Mouse (Mus musculus) 416B (cell line): Measurements from ENCODE around the gene Asb10.
"Not testable (repeated sequence)": the region's sequence is repeated elsewhere in the genome, so short reads cannot be mapped to it uniquely, and the experiment has no call there.

Source experiments
- DNase-seq: peaks from one replicate; pipeline ENCODE4 v3.0.0; 2011; ENCODE audit warnings: low read depth

The Asb10 gene

GRCm38 (mm10) chr5:24540387-24541143 is at the start of gene Asb10:
Asb10 (minus strand) TSS chr5:24540978.
- DNase-seq: peak; percentile 67

DNA sequence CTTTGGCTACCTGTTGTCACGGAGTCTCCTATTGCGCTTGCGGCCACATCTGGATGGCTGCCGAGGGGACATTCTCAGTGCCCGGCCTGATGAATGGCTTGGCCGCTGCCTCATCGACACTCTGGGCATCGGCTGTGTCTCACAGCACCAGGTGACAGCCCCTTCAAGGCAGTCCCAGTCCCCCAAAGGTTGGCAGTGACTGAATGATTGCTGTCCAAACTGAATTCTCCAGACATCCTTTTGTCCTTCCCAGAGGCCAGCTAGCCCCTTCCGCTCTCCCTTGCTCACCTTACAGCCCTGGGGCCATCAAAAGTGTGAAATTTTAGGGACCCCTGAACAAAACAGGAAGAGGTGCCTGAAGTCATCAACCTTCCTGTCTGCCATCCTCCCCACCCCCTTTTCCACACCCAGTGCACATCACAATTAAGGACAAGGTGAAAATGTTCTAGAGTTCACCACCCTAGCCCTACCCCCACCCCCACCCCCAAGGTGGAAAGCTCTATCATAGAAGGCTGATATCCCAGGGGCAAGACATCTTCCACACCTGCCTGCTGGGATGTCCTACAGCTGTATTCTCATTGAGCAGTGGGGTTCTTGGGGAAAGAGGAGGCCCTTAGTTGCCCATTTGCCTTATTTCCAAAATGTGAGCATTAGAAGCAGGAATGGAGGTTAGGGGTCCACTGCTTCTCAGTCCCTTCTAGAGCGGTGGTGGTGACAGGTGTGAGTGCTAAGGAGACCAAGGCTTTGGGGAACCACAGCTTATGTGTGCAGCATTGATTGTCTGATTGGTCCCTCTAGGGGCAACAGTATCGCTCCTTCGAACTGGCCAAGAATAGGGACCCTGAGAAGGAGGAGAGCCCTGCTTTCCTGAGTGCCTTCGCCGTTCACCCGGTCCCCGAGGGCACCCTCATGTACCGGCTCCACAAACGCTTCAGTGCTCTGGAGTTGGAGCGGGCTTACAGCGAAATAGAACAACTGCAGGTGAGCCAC is 49.0 kb upstream of the Asb10 start:
- no peak for DNase-seq

GRCm38 (mm10) chr5:24587200-24587577 is 46.4 kb upstream of the Asb10 start:
- DNase-seq: peak; percentile 54

GRCm38 (mm10) chr5:24586547-24587199 is 45.9 kb upstream of the Asb10 start, which contains the start of gene Chpf2:
Chpf2 (plus strand) TSS chr5:24586741.
- peak; percentile 89 for DNase-seq

DNA sequence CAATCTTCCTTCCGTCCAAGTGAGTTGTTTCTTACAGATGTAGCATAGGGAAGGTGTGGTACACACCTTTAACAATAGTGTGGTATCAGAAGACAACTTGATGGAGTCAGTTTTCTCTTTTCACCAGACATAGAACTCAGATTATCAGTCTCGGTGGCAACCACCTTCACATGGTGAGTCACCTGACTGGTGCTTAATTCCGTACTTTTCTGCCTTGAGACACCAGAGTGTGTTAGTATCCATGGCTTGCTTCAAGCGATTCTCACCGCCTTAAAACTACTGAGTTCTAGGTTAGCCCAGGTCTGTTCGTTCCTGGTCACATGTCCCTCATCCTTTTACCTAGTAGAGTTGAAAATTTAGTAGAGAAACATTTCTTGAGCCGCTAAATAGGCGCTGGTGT is 45.3 kb upstream of the Asb10 start:
- no peak for DNase-seq

DNA sequence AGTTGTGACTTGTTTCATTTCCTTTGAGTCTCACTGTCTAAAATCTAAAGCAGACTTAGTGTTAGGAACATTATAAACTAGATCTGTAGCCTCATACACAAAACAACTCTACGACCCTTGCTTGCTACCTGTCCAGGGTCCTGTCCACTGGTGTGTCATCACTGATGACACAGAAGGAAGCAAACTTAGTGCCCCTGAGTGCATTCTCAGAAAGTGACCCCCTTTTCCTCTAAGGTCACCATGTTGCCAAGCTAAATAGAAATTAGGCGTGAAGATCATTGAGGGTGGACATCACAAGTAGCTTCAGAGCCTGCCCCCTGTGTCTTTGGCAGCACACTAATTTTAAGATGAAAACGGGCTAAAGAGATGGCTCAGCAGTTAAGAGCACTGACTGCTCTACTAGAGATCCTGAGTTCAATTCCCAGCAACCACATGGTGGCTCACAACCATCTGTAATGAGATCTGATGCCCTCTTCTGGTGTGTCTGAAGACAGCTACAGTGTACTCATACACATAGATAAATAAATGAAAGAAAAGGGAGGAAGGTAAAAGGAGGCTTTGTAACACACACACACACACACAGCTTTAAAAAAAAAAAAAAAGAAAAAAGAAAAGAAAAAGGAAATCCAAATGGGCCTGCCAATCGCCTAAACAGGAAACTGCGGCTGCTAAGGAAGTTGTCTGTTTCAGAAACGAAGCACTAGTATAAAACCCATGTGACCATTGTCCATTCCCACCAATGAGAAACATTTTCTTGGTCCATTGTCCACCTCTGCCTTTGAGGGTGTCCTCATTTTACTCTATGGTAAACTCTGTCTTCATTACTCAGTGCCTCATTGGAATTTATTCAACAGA is 37.6 kb upstream of the Asb10 start:
- DNase-seq: peak; percentile 74

DNA sequence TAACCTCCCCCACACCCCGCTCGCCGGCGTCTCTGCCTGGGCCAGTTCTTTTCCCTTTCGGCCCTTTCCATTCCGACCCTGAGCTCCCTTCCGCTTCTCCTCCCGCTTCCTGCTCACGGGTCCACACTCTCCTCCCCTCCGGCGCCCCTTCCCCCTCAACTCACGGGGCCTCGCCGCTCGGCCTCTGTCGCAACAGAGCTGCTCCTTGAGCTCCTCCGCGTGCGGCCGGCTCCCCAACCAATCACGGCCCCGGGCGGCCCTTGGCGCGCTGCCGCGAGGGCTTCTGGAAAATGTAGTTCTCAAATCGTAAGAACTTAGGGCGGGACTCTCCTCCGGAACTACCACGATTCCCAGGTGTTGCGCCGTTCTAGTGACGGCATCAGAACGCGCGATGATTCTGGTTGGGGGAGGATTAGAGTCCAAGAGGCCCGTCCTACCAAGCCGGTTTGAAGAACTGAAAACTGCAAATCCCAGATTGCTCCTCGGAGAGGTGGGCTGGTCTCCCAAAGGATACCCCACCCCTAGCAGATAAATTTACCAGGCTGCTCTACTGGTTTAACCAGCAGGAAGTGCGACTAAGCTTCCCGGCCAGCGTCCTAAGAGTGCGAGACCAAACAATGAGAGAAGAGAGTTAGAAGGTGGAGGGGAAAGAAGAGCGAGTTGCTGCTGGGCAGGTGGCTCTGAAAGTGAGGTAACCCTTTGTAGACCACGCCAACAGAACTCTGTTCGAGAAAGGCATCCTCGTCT is 36.6 kb upstream of the Asb10 start, which contains the start of gene Abcf2:
Gene Abcf2 (minus strand): TSS at position 285 of the 747 bp plus-strand sequence.
- DNase-seq: peak; percentile 100

GRCm38 (mm10) chr5:24576801-24577182 is 36.0 kb upstream of the Asb10 start:
- no peak for DNase-seq

- no peak for DNase-seq
These were observed 35.2 kb upstream of the Asb10 start for GRCm38 (mm10) chr5:24575948-24576347.

- no peak for DNase-seq
These were observed 15.9 kb upstream of the Asb10 start, which contains the start of gene 4931409K22Rik for GRCm38 (mm10) chr5:24556709-24557108. 4931409K22Rik (minus strand) TSS chr5:24556809.

DNA sequence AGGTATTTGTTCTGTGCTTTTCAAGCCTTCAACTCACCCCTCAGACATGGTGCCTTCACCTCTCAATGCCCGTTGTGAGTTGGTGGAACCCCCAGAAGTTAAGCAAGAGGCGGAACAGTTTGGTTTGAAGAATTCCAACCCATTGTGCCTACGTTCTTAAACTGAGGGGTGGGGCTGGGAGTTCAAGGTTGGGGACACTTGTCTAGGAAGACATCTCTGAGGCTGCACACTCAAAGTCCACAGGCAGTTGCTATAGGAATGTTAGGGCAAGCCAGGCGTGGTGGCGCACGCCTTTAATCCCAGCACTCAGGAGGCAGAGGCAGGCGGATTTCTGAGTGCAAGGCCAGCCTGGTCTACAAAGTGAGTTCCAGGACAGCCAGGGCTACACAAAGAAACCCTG is 14.6 kb upstream of the Asb10 start:
- DNase-seq: not testable (repeated sequence)

- no peak for DNase-seq
These were observed 13.0 kb upstream of the Asb10 start for GRCm38 (mm10) chr5:24553621-24554244.

- no peak for DNase-seq
These were observed 10.5 kb upstream of the Asb10 start for GRCm38 (mm10) chr5:24551317-24551688.

- no peak for DNase-seq
These were observed 10.0 kb upstream of the Asb10 start for GRCm38 (mm10) chr5:24550598-24551316.

- DNase-seq: peak; percentile 48
These were observed 1.9 kb upstream of the Asb10 start for GRCm38 (mm10) chr5:24542643-24543042.

- no peak for DNase-seq
These were observed 379 bp upstream of the Asb10 start for GRCm38 (mm10) chr5:24541144-24541569.

DNA sequence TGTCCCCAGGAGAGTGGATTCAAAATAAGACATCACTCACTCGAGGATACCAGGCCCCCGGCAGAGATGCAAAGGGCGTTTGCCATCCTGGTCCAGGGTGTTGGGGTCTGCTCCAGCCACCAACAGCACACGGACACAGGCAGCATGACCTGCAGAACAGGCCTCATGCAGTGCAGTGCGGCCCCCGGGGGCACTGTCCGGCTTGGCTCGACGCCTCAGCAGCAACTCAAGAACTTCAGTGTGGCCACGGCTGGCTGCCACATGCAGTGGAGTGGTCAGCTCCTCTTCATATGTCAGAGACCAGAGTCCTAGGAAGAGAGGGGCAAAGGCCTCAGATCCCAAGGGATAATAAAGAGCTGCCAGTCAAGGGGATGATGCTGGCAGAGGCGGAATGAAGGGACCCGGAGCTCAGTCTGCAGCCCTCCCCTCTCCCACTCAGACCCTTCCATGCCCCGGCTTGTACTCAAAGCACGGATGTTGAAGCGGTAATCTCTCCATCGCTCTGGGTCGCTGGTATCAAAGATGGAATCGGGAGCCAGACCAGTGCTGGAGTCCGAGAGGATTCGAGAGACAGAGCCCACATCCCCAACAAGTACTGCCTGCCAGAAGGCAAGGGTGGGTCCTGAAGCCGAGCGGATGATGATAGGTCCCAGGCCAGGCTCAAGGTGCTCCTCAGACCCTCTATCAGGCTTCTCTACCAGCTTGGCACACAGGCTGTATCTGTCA is 1.0 kb downstream of the Asb10 start:
- DNase-seq: no peak

DNA sequence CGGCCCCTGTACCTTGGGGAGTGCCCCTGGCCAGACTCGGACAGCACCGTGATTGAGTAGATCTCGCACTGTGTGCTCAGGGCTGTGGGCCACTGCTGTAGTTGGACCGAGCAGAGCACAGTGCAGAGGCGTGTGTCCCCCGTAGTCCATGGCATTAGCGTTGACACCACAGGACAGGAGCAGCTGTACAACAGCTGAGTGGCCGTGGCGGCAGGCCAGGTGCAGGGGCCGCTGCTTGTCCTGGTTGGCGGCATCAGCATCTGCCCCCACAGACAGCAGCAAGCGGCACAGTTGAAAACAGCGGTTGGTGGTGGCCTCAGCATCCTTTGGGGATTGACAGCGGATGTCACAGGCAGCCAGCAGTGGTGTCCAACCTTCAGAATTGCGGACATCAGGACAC is 3.2 kb downstream of the Asb10 start:
- DNase-seq: no peak

DNA sequence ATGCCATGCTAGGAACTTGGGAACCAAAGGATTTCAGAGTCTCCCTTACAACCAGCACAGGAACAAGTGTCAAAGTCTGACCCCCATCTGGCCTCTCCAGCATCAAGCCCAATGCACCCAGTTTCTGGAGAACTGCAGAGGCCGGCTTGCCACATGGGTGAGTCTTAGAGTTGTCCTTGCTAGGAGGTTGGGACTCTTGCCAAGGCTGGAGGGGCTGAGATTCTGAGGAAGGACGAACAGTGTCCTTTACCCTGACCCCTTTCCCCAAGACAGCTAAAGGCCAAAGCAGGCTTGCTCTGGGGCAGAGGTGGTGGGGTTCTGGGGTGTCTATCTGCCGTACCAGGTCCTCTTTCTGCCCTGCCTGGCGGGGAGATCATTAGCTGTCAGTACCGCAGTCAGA is 4.3 kb downstream of the Asb10 start:
- no peak for DNase-seq
